Comparison of ENCODE assay signal across 17 mouse cellular contexts in the genomic region with DNA sequence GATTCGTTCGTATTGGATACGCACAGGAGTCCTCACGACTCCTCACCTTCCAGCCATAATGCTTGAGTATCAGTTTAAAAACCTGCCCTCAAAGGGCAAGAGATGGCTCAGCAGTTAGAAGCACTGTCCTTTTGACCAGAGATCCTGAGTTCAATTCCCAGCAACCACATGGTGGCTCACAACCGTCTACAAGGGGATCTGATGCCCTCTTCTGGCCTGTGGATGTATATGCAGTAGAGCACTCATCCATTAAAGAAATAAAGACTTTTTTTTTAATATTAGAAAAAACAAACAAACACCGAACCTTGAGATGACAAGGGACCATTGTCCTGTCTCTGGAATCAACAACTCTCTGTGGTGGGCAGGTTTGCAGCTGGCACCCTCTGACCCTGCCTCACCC. TPM values are rescaled to one million over a fixed set of nuclear protein-coding genes. Genes with fewer than 3 reads are reported as not detected.
DNase-seq lines count a peak whose midpoint lies in the region; ATAC-seq and TF ChIP-seq lines count a peak whose summit lies in the region.
"Had no signal": no experiment of that assay in that cellular context is flagged by ENCODE, and none has a peak within 500 bp of the region (broad histone marks: within the 10 kb centered on the region; RNA-seq: fewer than 3 reads in every experiment).

No protein-coding gene starts in this region.

- no peak overlapping the region for H3K4me2 ChIP-seq in lung, embryonic 14.5 days
- no peak overlapping the region for H3K4me2 ChIP-seq in midbrain, embryonic 14.5 days (ENCODE audit: low read length)

- intact Hi-C loops in gastrocnemius, adult 2 months (cut with DNase I): loop anchor here (5.0 to 10.0 kb wide), 2 partner anchors 102 to 161 kb away; a partner anchor contains a TSS
- intact Hi-C loops in gastrocnemius, postnatal 36 days (cut with DNase I): loop anchor here (5.0 to 10.0 kb wide), 2 partner anchors 102 to 161 kb away; a partner anchor contains a TSS

- no peak for ATAC-seq in lung, embryonic 14.5 days (ENCODE audit: insufficient read depth)
- no peak for ATAC-seq in midbrain, embryonic 14.5 days (ENCODE audit: low FRiP score, low TSS enrichment)

- no peaks in the 10 kb centered on the region for H3K36me3 ChIP-seq in lung, embryonic 14.5 days (ENCODE audit: insufficient read depth)
- H3K36me3 ChIP-seq in midbrain, embryonic 14.5 days (ENCODE audit: control insufficient read depth, insufficient read depth, low read length): no peaks in the 10 kb centered on the region
- H3K36me3 ChIP-seq: limb, embryonic 10.5 days had no signal

- DNase-seq in gastrocnemius, adult 2 months: peak; percentile 13
- DNase-seq in gastrocnemius, postnatal 36 days: no peak
- DNase-seq in lung, embryonic 14.5 days: no peak
- DNase-seq in lung, postnatal 36 days: no peak
- DNase-seq in CD4-positive helper T cell, adult 2 months (ENCODE audit: low read depth, low spot score): peak; percentile 49
- peak; percentile 19 for DNase-seq in c-Kit-positive CD71-negative TER-119-negative erythroid progenitor cells, embryonic 14.5 days (ENCODE audit: low read depth)
- no peak for DNase-seq in adrenal gland, postnatal 25 days
- DNase-seq in midbrain, embryonic 14.5 days: no peak
- DNase-seq: adrenal gland, adult 2 months; embryo, embryonic 11 days; heart, adult 18-20 months; heart, postnatal 36 days; kidney, adult 11 months; right cerebral cortex, postnatal 4 days had no signal

- H3K27me3 ChIP-seq in lung, embryonic 14.5 days (ENCODE audit: insufficient read depth, low read length): no peaks in the 10 kb centered on the region
- H3K27me3 ChIP-seq in midbrain, embryonic 14.5 days (ENCODE audit: control insufficient read depth, insufficient read depth, low read length): no peaks in the 10 kb centered on the region

- no peak overlapping the region for H3K27ac ChIP-seq in gastrocnemius, adult 2 months
- H3K27ac ChIP-seq in lung, embryonic 14.5 days (ENCODE audit: low read depth): no peak overlapping the region
- H3K27ac ChIP-seq in midbrain, embryonic 14.5 days (replicated peaks; ENCODE audit: low read depth, low read length): no peak overlapping the region
- H3K27ac ChIP-seq: limb, embryonic 10.5 days had no signal

- 65% methylated on average over 6 of the region's 6 CpGs for WGBS in lung, embryonic 14.5 days
- 70% methylated on average over 6 of the region's 6 CpGs for WGBS in midbrain, embryonic 14.5 days

- peaks cover 2% of the 10 kb centered on the region; the same call in 1 of the 2 replicates for H3K4me1 ChIP-seq in lung, embryonic 14.5 days (ENCODE audit: insufficient read depth)
- H3K4me1 ChIP-seq in midbrain, embryonic 14.5 days (ENCODE audit: control insufficient read depth, insufficient read depth, low read length): peaks cover 5% of the 10 kb centered on the region

- no peak overlapping the region for H3K4me3 ChIP-seq in gastrocnemius, adult 2 months
- H3K4me3 ChIP-seq in lung, embryonic 14.5 days (ENCODE audit: low read depth, low read length): no peak overlapping the region
- no peak overlapping the region for H3K4me3 ChIP-seq in midbrain, embryonic 14.5 days (replicated peaks; ENCODE audit: low read depth, low read length)
- H3K4me3 ChIP-seq: erythroblast, embryonic 14.5 days; limb, embryonic 10.5 days had no signal

- H3K9me3 ChIP-seq in lung, embryonic 14.5 days (ENCODE audit: low read depth, low read length): no peaks in the 10 kb centered on the region
- H3K9me3 ChIP-seq in midbrain, embryonic 14.5 days (ENCODE audit: control insufficient read depth, low read length): no peaks in the 10 kb centered on the region
- H3K9me3 ChIP-seq: G1E; limb, embryonic 10.5 days had no signal

- peak; percentile 57 for TF ChIP-seq CTCF in gastrocnemius, adult 2 months (IDR thresholded peaks at IDR 0.05)
- TF ChIP-seq CTCF in lung, embryonic 14.5 days (IDR thresholded peaks at IDR 0.05; ENCODE audit: low read depth): peak; percentile 45

- no peak overlapping the region for H3K9ac ChIP-seq in lung, embryonic 14.5 days
- H3K9ac ChIP-seq in midbrain, embryonic 14.5 days (replicated peaks; ENCODE audit: low read length): no peak overlapping the region

RNA-seq across cellular contexts. Expression of a gene that starts 8.8 kb away (rescaled TPM):
- 10 to 100 TPM; 14.3 to 16.7 TPM for total RNA-seq in gastrocnemius, adult 2 months (2021)
- total RNA-seq in gastrocnemius, postnatal 36 days (2021): 10 to 100 TPM; 10.4 to 13.3 TPM
- 31.1 and 31.3 TPM in 2 replicates for polyA plus RNA-seq in lung, embryonic 14.5 days (2014; fragmentation: Nextera tagmentation; extraction: Ambion mirVana)
- total RNA-seq in adrenal gland, postnatal 25 days (2021): 31.5 and 42.4 TPM in 2 replicates
- 69.3 and 81.0 TPM in 2 replicates for polyA plus RNA-seq in midbrain, embryonic 14.5 days (2014; fragmentation: Nextera tagmentation; extraction: Ambion mirVana)

Comparison
In these comparisons a context has a peak if more than half of its experiments do, and no peak if none do; other contexts are left out.
1. DNase-seq: peak in gastrocnemius, adult 2 months (single experiment), CD4-positive helper T cell, adult 2 months (single experiment) and c-Kit-positive CD71-negative TER-119-negative erythroid progenitor cells, embryonic 14.5 days (single experiment); none in gastrocnemius, postnatal 36 days (0 of 2), lung, embryonic 14.5 days (single experiment), lung, postnatal 36 days (single experiment), adrenal gland, postnatal 25 days (single experiment) and midbrain, embryonic 14.5 days (single experiment).